Mouse (Mus musculus) MEL (cell line): Measurements from ENCODE around the gene Itsn1. TPM values are rescaled to one million over a fixed set of nuclear protein-coding genes. Genes with fewer than 3 reads are reported as not detected.

ENCODE experiments used
- DNase-seq: peaks from one replicate; pipeline ENCODE4 v3.0.0; 2011; ENCODE audit warnings: low read depth, low spot score
- H3K27ac ChIP-seq: 2 replicates; pipeline ENCODE4 v1.5.1; 2012; ENCODE audit warnings: low read depth, mild to moderate bottlenecking, control low read depth, low read length, moderate library complexity; ENCODE audit not compliant: control insufficient read depth
- H3K27me3 ChIP-seq, 2 experiments: fragments of 150-350 bp in 1 of 2; sonication (generic) in 1 of 2; 2 replicates each; pipeline ENCODE4 v1.6.1; 2012; ENCODE audit warnings: low read length in 2 of 2, mild to moderate bottlenecking in 2 of 2, improper control_type of control experiment in 1 of 2, moderate library complexity in 1 of 2; ENCODE audit not compliant: insufficient read depth in 2 of 2, control insufficient read depth in 1 of 2
- H3K36me3 ChIP-seq, 2 experiments: 2 replicates each; pipeline ENCODE4 v1.6.1; 2012 to 2014; ENCODE audit warnings: low read length in 2 of 2, improper control_type of control experiment in 1 of 2, inconsistent platforms in 1 of 2, mild to moderate bottlenecking in 1 of 2; ENCODE audit not compliant: insufficient read depth in 2 of 2, control insufficient read depth in 1 of 2
- H3K4me1 ChIP-seq, 2 experiments: fragments of 150-350 bp in 1 of 2; sonication (generic) in 1 of 2; 2 replicates each; pipeline ENCODE4 v1.6.1; 2012; ENCODE audit warnings: low read length in 2 of 2, improper control_type of control experiment in 1 of 2, mild to moderate bottlenecking in 1 of 2; ENCODE audit not compliant: insufficient read depth in 2 of 2, control insufficient read depth in 1 of 2
- H3K4me3 ChIP-seq, 2 experiments: fragments of 150-350 bp in 1 of 2; sonication (generic) in 1 of 2; 2 replicates each; pipeline ENCODE4 v1.5.1; 2012; ENCODE audit warnings: low read depth in 2 of 2, low read length in 2 of 2, mild to moderate bottlenecking in 2 of 2, moderate library complexity in 2 of 2, control low read depth in 1 of 2, improper control_type of control experiment in 1 of 2; ENCODE audit not compliant: control insufficient read depth in 1 of 2, insufficient read depth in 1 of 2
- H3K79me2 ChIP-seq: 2 replicates; pipeline ENCODE4 v1.6.1; 2012; ENCODE audit warnings: mild to moderate bottlenecking, low read length, moderate library complexity; ENCODE audit not compliant: control insufficient read depth, poor library complexity, insufficient read depth
- H3K9ac ChIP-seq: 2 replicates; pipeline ENCODE4 v1.6.1; 2012; ENCODE audit warnings: low read depth, mild to moderate bottlenecking, control low read depth, low read length, moderate library complexity; ENCODE audit not compliant: control insufficient read depth, poor library complexity, severe bottlenecking
- H3K9me3 ChIP-seq: fragments of 150-350 bp; sonication (generic); replicated peaks from 2 replicates; pipeline ENCODE4 v1.6.1; 2012; ENCODE audit warnings: mild to moderate bottlenecking, low read length, improper control_type of control experiment, moderate library complexity; ENCODE audit not compliant: insufficient read depth
- BHLHE40 ChIP-seq: IDR thresholded peaks from 2 replicates; pipeline ENCODE4 v1.6.1; 2012; ENCODE audit warnings: low read depth, mild to moderate bottlenecking, inconsistent platforms, low read length, improper control_type of control experiment, borderline replicate concordance
- CHD1 ChIP-seq: IDR thresholded peaks from 2 replicates; pipeline ENCODE4 v1.6.1; 2012; ENCODE audit warnings: low read depth, mild to moderate bottlenecking, inconsistent platforms, low read length, improper control_type of control experiment
- CHD2 ChIP-seq: IDR thresholded peaks from 2 replicates; pipeline ENCODE4 v1.6.1; 2011; ENCODE audit warnings: low read length, improper control_type of control experiment
- E2F4 ChIP-seq: IDR thresholded peaks from 2 replicates; pipeline ENCODE4 v1.6.1; 2011; ENCODE audit warnings: low read depth, low read length, improper control_type of control experiment, borderline replicate concordance
- GABPA ChIP-seq: IDR thresholded peaks from 2 replicates; pipeline ENCODE4 v1.6.1; 2012; ENCODE audit warnings: low read depth, mild to moderate bottlenecking, inconsistent platforms, low read length, improper control_type of control experiment, moderate library complexity
- GATA1 ChIP-seq: IDR thresholded peaks from 2 replicates; pipeline ENCODE4 v1.6.1; 2011; ENCODE audit warnings: low read depth, low read length, improper control_type of control experiment
- HCFC1 ChIP-seq: IDR thresholded peaks from 2 replicates; pipeline ENCODE4 v1.6.1; 2012; ENCODE audit warnings: low read depth, mild to moderate bottlenecking, inconsistent platforms, low read length, improper control_type of control experiment, moderate library complexity
- JUND ChIP-seq: IDR thresholded peaks from 2 replicates; pipeline ENCODE4 v1.6.1; 2011; ENCODE audit warnings: low read depth, mild to moderate bottlenecking, improper control_type of control experiment, low read length
- KAT2A ChIP-seq: conservative IDR thresholded peaks from 2 replicates; pipeline ENCODE4 v1.6.1; 2012; ENCODE audit warnings: low read depth, low read length, improper control_type of control experiment, inconsistent platforms
- MAZ ChIP-seq: IDR thresholded peaks from 2 replicates; pipeline ENCODE4 v1.6.1; 2012; ENCODE audit warnings: low read depth, mild to moderate bottlenecking, inconsistent platforms, low read length, improper control_type of control experiment
- MEF2A ChIP-seq: IDR thresholded peaks from 2 replicates; pipeline ENCODE4 v1.6.1; 2014; ENCODE audit warnings: low read depth, mild to moderate bottlenecking, inconsistent platforms, low read length, improper control_type of control experiment; ENCODE audit not compliant: poor library complexity, insufficient replicate concordance, severe bottlenecking; ENCODE audit errors: extremely low read depth
- MYB ChIP-seq: IDR thresholded peaks from 2 replicates; pipeline ENCODE4 v1.6.1; 2011; ENCODE audit warnings: mild to moderate bottlenecking, low read depth, low read length, improper control_type of control experiment
- NELFE ChIP-seq: IDR thresholded peaks from 2 replicates; pipeline ENCODE4 v1.6.1; 2011; ENCODE audit warnings: low read depth, low read length, improper control_type of control experiment
- NRF1 ChIP-seq: IDR thresholded peaks from 2 replicates; pipeline ENCODE4 v1.6.1; 2014; ENCODE audit warnings: low read depth, mild to moderate bottlenecking, inconsistent platforms, low read length, improper control_type of control experiment, moderate library complexity; ENCODE audit not compliant: poor library complexity, insufficient read depth, severe bottlenecking
- POLR2AphosphoS2 ChIP-seq: IDR thresholded peaks from 2 replicates; pipeline ENCODE4 v1.6.1; 2011; ENCODE audit warnings: low read length, improper control_type of control experiment
- POLR2AphosphoS5 ChIP-seq: IDR thresholded peaks from 2 replicates; pipeline ENCODE4 v1.6.1; 2012; ENCODE audit warnings: low read depth, borderline replicate concordance, mild to moderate bottlenecking, inconsistent platforms, low read length, moderate library complexity, mixed read lengths
- RAD21 ChIP-seq: IDR thresholded peaks from 2 replicates; pipeline ENCODE4 v1.6.1; 2011; ENCODE audit warnings: mild to moderate bottlenecking, low read depth, low read length, improper control_type of control experiment
- SMC3 ChIP-seq: IDR thresholded peaks from 2 replicates; pipeline ENCODE4 v1.6.1; 2011; ENCODE audit warnings: low read depth, low read length, improper control_type of control experiment
- TBP ChIP-seq: IDR thresholded peaks from 2 replicates; pipeline ENCODE4 v1.8.0; 2011; ENCODE audit warnings: low read depth, low read length, improper control_type of control experiment
- UBTF ChIP-seq: IDR thresholded peaks from 2 replicates; pipeline ENCODE4 v1.6.1; 2012; ENCODE audit warnings: low read depth, mild to moderate bottlenecking, inconsistent platforms, low read length, improper control_type of control experiment, moderate library complexity, borderline replicate concordance; ENCODE audit not compliant: insufficient read depth
- USF2 ChIP-seq, 2 experiments: IDR thresholded peaks; 2 replicates each; pipeline ENCODE4 v1.6.1; 2011 to 2012; ENCODE audit warnings: improper control_type of control experiment in 2 of 2, low read length in 2 of 2, borderline replicate concordance in 1 of 2, inconsistent platforms in 1 of 2, low read depth in 1 of 2, mild to moderate bottlenecking in 1 of 2; ENCODE audit not compliant: insufficient read depth in 1 of 2
- ZMIZ1 ChIP-seq: IDR thresholded peaks from 2 replicates; pipeline ENCODE4 v1.6.1; 2012; ENCODE audit warnings: low read depth, mild to moderate bottlenecking, inconsistent platforms, low read length, improper control_type of control experiment, moderate library complexity
- polyA plus RNA-seq, 2 experiments: library from polyadenylated mRNA; stranded (reverse) in 1 of 2; unstranded in 1 of 2; fragments of >175 nt in 1 of 2; fragments of >200 nt in 1 of 2; gene quantifications; 2 replicates each; pipeline versions ENCODE4 v1.2.1 to v1.2.4; 2012; ENCODE audit warnings: low replicate concordance in 2 of 2, low read depth in 1 of 2; ENCODE audit not compliant: insufficient read length in 2 of 2, insufficient read depth in 1 of 2, missing spikeins in 1 of 2
- total RNA-seq: library from RNA; depleted of rRNA; stranded (reverse); fragments of 300-350 nt; gene quantifications from 2 replicates; pipeline ENCODE4 v1.2.3, GENCODE M21; 2012

The Itsn1 gene
- total and polyA plus RNA-seq, 3 experiments: 14.7 to 36.5 TPM; not detected in 1

- no peak overlapping the region for H3K4me3 ChIP-seq
- H3K36me3 ChIP-seq: peaks cover 0 to 8% of the 10 kb centered on the region in 2 experiments; a peak in 2 of 4 replicates
- no peak for DNase-seq
- peaks cover 10% of the 10 kb centered on the region in 2 experiments for H3K4me1 ChIP-seq
- H3K9me3 ChIP-seq: no peaks in the 10 kb centered on the region
- TF ChIP-seq GABPA: no peak
- TF ChIP-seq MEF2A: no peak
- no peak for TF ChIP-seq RAD21
- no peak for TF ChIP-seq KAT2A
- TF ChIP-seq MYB: no peak
- TF ChIP-seq POLR2AphosphoS5: no peak
- no peak for TF ChIP-seq HCFC1
- TF ChIP-seq, all 39 proteins: peak for 0
- Histone ChIP-seq H3K9ac (no peak overlapping the region), H3K27ac (no peak overlapping the region), H3K27me3 (no peaks in the 10 kb centered on the region), H3K79me2 (no peaks in the 10 kb centered on the region)
These were observed 130.9 kb downstream of the Itsn1 start for GRCm38 (mm10) chr16:91859958-91860357.

GRCm38 (mm10) chr16:91860471-91861125 is 131.5 kb downstream of the Itsn1 start:
- TF ChIP-seq CHD1: no peak
- TF ChIP-seq E2F4: no peak
- no peak for TF ChIP-seq POLR2AphosphoS2
- no peak for TF ChIP-seq USF2 (IDR thresholded peaks at IDR 0.05; ENCODE audit: borderline replicate concordance in 1 of 2, insufficient read depth in 1 of 2, low read depth in 1 of 2, low read length in 2 of 2)
- no peak for TF ChIP-seq BHLHE40
- TF ChIP-seq NELFE: no peak
- TF ChIP-seq JUND: no peak
- TF ChIP-seq MAZ: no peak
- TF ChIP-seq MEF2A: no peak
- TF ChIP-seq GATA1: no peak
- TF ChIP-seq ZMIZ1: no peak
- no peak for TF ChIP-seq MYB
- no peak for TF ChIP-seq GABPA
- no peak for TF ChIP-seq KAT2A
- TF ChIP-seq TBP: no peak
- TF ChIP-seq NRF1: no peak
- TF ChIP-seq SMC3: no peak
- TF ChIP-seq CHD2: no peak
- TF ChIP-seq UBTF: no peak
- Histone ChIP-seq H3K9me3 (no peaks in the 10 kb centered on the region), H3K4me1 (peaks cover 12 to 16% of the 10 kb centered on the region in 2 experiments), H3K27ac (no peak overlapping the region), H3K27me3 (no peaks in the 10 kb centered on the region), H3K4me3 (no peak overlapping the region), H3K79me2 (no peaks in the 10 kb centered on the region), H3K36me3 (peaks cover 0 to 13% of the 10 kb centered on the region in 2 experiments; a peak in 2 of 4 replicates), H3K9ac (no peak overlapping the region)
- no peak for DNase-seq
